Mouse (Mus musculus): ENCODE measurements at regions not wholly inside any gene's neighbourhood (a gene's known extent, or its start where the extent isn't known, plus 50 kb on each side); places are given as distances from the start of the nearest gene placed in this dataset.

DNA sequence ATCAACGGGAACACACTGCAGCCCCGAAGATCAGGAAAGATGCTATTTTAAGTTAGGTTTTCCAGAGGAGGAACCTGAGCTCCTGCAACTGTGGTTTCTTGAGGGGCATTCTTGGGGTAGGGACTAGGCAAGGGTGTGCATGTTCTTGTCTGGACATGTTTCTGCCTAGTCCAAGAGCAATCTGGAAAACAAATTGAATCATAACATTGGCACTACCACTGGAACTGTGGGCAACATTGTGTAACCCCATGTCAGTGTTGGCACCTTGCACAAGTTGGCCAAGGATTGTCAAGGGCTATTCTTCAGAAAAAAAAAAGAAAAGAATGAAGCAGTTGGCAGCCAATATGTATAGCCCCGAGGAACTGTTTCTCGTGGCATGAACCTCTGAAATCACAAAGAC, 80.3 kb upstream of the Fam49a start:
- Histone ChIP-seq H3K27ac (no peak overlapping the region), H3K4me3 (no peak overlapping the region), H3K4me2 (replicated peaks) (no peak overlapping the region), H3K9ac (no peak overlapping the region), H3K9me3 (replicated peaks) (no peaks in the 10 kb centered on the region), H3K4me1 (peaks cover 13% of the 10 kb centered on the region), H3K36me3 (no peaks in the 10 kb centered on the region), H3K27me3 (no peaks in the 10 kb centered on the region; the same call in 1 of the 2 replicates)
- no peak for ATAC-seq (ENCODE audit: low FRiP score)
- 94% methylated on average over 4 of the region's 4 CpGs for WGBS

DNA sequence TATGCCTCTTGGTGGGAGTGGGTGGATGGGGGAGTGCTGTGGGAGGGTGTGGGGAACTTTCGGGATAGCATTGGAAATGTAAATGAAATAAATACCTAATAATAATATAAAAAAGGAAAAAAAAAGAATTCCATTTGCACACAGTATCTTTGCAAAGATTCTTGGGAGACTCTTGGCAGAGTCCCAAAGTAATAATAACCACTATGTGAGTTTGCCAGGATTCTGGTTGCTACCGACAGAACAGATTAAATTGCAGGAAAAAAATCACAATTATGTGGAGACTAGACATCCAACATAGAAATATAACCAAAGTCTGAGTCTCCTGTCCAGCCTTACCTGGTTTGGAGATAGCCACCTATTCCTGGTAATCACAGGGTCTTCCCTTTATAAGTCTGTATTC, 75.6 kb upstream of the Fam49a start:
- H3K9me3 ChIP-seq (replicated peaks) = no peaks in the 10 kb centered on the region
- no peaks in the 10 kb centered on the region for H3K36me3 ChIP-seq
- H3K4me2 ChIP-seq (replicated peaks) = no peak overlapping the region
- H3K27ac ChIP-seq = no peak overlapping the region
- no peaks in the 10 kb centered on the region for H3K27me3 ChIP-seq
- no peaks in the 10 kb centered on the region for H3K4me1 ChIP-seq
- H3K4me3 ChIP-seq = no peak overlapping the region
- 84% methylated on average over 2 of the region's 2 CpGs for WGBS
- no peak for ATAC-seq (ENCODE audit: low FRiP score)
- H3K9ac ChIP-seq = no peak overlapping the region

DNA sequence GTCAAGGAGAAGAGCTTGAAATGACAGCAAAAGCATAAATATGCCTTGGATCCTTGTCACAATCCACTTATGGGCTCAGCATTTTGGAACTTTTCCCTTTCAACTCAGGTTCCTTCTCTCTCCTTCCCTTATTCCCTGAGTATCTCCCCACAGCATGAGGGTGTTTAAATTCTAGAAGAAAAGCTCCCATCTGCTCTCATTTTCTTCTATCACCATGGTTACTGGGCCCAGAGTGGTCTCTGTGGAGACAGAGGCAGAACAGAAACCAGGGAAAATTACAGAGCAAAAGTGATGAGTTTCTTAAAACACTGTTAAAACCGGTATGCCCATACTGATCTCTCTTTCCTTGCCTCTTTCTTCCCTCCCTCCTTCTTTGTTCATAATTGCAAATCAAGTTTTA, 66.9 kb upstream of the Fam49a start:
- no peak for ATAC-seq (ENCODE audit: low FRiP score)
- no peaks in the 10 kb centered on the region for H3K9me3 ChIP-seq (replicated peaks)
- no peak overlapping the region for H3K4me3 ChIP-seq
- no peaks in the 10 kb centered on the region for H3K4me1 ChIP-seq
- no peaks in the 10 kb centered on the region for H3K27me3 ChIP-seq
- H3K27ac ChIP-seq = no peak overlapping the region
- H3K9ac ChIP-seq = no peak overlapping the region
- no peaks in the 10 kb centered on the region for H3K36me3 ChIP-seq
- WGBS = 83% methylated on average over 1 of the region's 1 CpGs
- H3K4me2 ChIP-seq (replicated peaks) = no peak overlapping the region

DNA sequence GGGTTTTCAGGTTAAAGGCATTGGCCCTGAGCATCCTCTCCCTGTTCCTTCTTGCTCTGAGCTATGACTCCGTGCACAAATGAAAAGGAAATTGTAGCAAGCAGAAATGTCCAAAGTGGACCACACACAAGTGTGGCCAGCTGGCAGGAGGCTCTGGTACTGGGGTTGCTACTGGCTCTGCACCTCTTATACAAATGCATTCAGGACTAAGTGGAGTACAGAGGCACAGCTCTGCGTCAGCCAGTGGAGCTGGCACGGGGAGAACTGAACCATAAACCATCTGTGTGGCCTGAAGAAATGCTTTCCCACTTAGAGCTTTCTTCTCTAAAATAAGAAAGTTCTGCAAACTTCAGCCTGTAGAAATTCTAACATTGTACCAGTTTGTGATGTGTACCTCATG, 65.3 kb upstream of the Fam49a start:
- 82% methylated on average over 3 of the region's 3 CpGs for WGBS
- Histone ChIP-seq H3K27me3 (no peaks in the 10 kb centered on the region), H3K4me2 (replicated peaks) (no peak overlapping the region), H3K4me3 (no peak overlapping the region), H3K36me3 (no peaks in the 10 kb centered on the region), H3K4me1 (no peaks in the 10 kb centered on the region), H3K9ac (no peak overlapping the region), H3K27ac (no peak overlapping the region), H3K9me3 (replicated peaks) (no peaks in the 10 kb centered on the region)
- ATAC-seq (ENCODE audit: low FRiP score) = no peak

DNA sequence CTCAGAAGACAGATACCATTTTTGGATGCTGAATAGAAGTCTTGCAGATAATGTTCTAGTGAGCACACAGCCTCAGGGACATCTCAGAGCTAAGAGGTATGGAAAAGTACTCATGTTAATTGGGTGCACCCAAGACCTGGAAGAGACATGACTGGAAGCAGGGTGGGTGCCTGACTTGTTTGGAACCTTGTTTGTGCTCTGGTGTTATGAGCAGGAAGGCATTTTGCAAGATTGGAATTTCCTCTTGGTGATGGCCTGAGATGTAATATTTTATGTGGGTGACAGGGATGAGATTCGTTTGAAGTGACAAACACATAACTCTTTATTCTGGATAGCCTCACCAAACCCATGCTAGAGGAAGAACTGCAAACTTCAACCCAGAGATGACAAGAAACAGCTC, 53.7 kb upstream of the Fam49a start:
- Histone ChIP-seq H3K4me3 (no peak overlapping the region), H3K4me1 (no peaks in the 10 kb centered on the region), H3K9me3 (replicated peaks) (no peaks in the 10 kb centered on the region), H3K4me2 (replicated peaks) (no peak overlapping the region), H3K36me3 (no peaks in the 10 kb centered on the region), H3K9ac (no peak overlapping the region), H3K27me3 (no peaks in the 10 kb centered on the region), H3K27ac (no peak overlapping the region)
- no peak for ATAC-seq (ENCODE audit: low FRiP score)
- 81% methylated on average over 1 of the region's 1 CpGs for WGBS
